In genomic region chr17:25992274-25992673, GRCm38 (mm10) we compare ENCODE assay signal across 22 mouse cellular contexts. TPM values are rescaled to one million over a fixed set of nuclear protein-coding genes. Genes with fewer than 3 reads are reported as not detected.
A peak's percentile ranks its signal among the peaks of the same experiment; 100 is the strongest.
DNase-seq lines count a peak whose midpoint lies in the region; ATAC-seq and TF ChIP-seq lines count a peak whose summit lies in the region.
"Had no signal": no experiment of that assay in that cellular context is flagged by ENCODE, and none has a peak within 500 bp of the region (broad histone marks: within the 10 kb centered on the region; RNA-seq: fewer than 3 reads in every experiment).

No protein-coding gene starts in this region.

- peak; percentile 85 for DNase-seq in heart, adult 11 months
- DNase-seq in heart, postnatal 10 days: no peak
- DNase-seq in liver, adult 2 months (ENCODE audit: extremely low read depth, low read depth, low spot score): peak; percentile 91
- no peak for DNase-seq in liver, embryonic 11.5 days (ENCODE audit: low spot score)
- DNase-seq: adrenal gland, adult 2 months; adrenal gland, adult 8-10 months; adrenal gland, postnatal 10 days; adrenal gland, postnatal 14 days; adrenal gland, postnatal 25 days; adrenal gland, postnatal 36 days; B cell, adult 2 months; cerebellum, adult 11 months; cerebellum, adult 11-12 months; cerebellum, adult 18-20 months had no signal

- H3K4me1 ChIP-seq in liver, adult 2 months (ENCODE audit: control insufficient read depth, insufficient read depth, low read length): peaks cover 3% of the 10 kb centered on the region
- H3K4me1 ChIP-seq in liver, embryonic 11.5 days (replicated peaks; ENCODE audit: control insufficient read depth, insufficient read depth, low read length): peaks cover 8% of the 10 kb centered on the region; the same call in 1 of the 2 replicates

- H3K9me3 ChIP-seq in liver, embryonic 11.5 days (ENCODE audit: control insufficient read depth, low read length): no peaks in the 10 kb centered on the region

- 41% methylated on average over 4 of the region's 4 CpGs for WGBS in liver, adult 2 months
- WGBS in liver, embryonic 11.5 days: 99% methylated on average over 4 of the region's 4 CpGs

- H3K4me2 ChIP-seq in liver, embryonic 11.5 days: no peak overlapping the region

- no peak overlapping the region for H3K4me3 ChIP-seq in liver, adult 2 months (ENCODE audit: insufficient read depth, low read depth, low read length)
- H3K4me3 ChIP-seq in liver, embryonic 11.5 days (ENCODE audit: low read depth, low read length): no peak overlapping the region

- no peak overlapping the region for H3K9ac ChIP-seq in liver, adult 2 months (ENCODE audit: low read depth, low read length)
- no peak overlapping the region for H3K9ac ChIP-seq in liver, embryonic 11.5 days (ENCODE audit: low read depth, low read length)

- TF ChIP-seq CTCF in liver, adult 2 months (IDR thresholded peaks at IDR 0.05; ENCODE audit: low read depth, low read length): no peak

- H3K27ac ChIP-seq in liver, adult 2 months (replicated peaks; ENCODE audit: insufficient read depth, low read depth, low read length): peak overlapping the region; percentile 51
- H3K27ac ChIP-seq in liver, embryonic 11.5 days (ENCODE audit: low read depth, low read length): no peak overlapping the region

- H3K79me2 ChIP-seq in liver, adult 2 months (ENCODE audit: control insufficient read depth, insufficient read depth, low read length): no peaks in the 10 kb centered on the region

- no peaks in the 10 kb centered on the region for H3K36me3 ChIP-seq in liver, adult 2 months (ENCODE audit: control insufficient read depth, insufficient read depth, low read length)
- peaks cover 3% of the 10 kb centered on the region; the same call in 1 of the 2 replicates for H3K36me3 ChIP-seq in liver, embryonic 11.5 days (ENCODE audit: control insufficient read depth, insufficient read depth, low read length)

- TF ChIP-seq POLR2A in liver, adult 2 months (IDR thresholded peaks at IDR 0.05; ENCODE audit: extremely low read depth, insufficient read depth, low read length): no peak

- intact Hi-C loops in heart, postnatal 10 days (cut with DNase I): no loop called here

- no peaks in the 10 kb centered on the region for H3K27me3 ChIP-seq in liver, adult 2 months (ENCODE audit: control insufficient read depth, insufficient read depth, low read length)
- H3K27me3 ChIP-seq in liver, embryonic 11.5 days (replicated peaks; ENCODE audit: control insufficient read depth, insufficient read depth, low read length): no peaks in the 10 kb centered on the region
- H3K27me3 ChIP-seq: CH12.LX, Patski had no signal

- ATAC-seq in liver, embryonic 11.5 days (replicated peaks; ENCODE audit: low FRiP score): no peak
- ATAC-seq: activated CD4-positive, CD25-positive, alpha-beta regulatory T cell, adult 4 months; CD4-positive, CD25-positive, alpha-beta regulatory T cell, adult 4 months; Patski had no signal

RNA-seq across cellular contexts. Expression of gene Capn15, which starts 6.7 kb away (rescaled TPM):
- 10 to 100 TPM; 12.6 to 13.5 TPM for total RNA-seq in heart, postnatal 10 days (2021)
- total RNA-seq in liver, adult 2 months (2014; rRNA removed): 1.8 and 3.0 TPM in 2 replicates
- polyA plus RNA-seq in liver, adult 2 months (2012; rRNA removed): 16.8 and 23.3 TPM in 2 replicates
- 23.0 and 27.4 TPM in 2 replicates for polyA plus RNA-seq in liver, embryonic 11.5 days (2014; fragmentation: Nextera tagmentation; extraction: Ambion mirVana)

RNA-seq across cellular contexts. Expression of gene A930017K11Rik, which starts 39.9 kb away (rescaled TPM):
- total RNA-seq in heart, postnatal 10 days (2021): not detected
- total RNA-seq in liver, adult 2 months (2014; rRNA removed): not detected in 2 replicates
- polyA plus RNA-seq in liver, adult 2 months (2012; rRNA removed): not detected in 2 replicates
- polyA plus RNA-seq in liver, embryonic 11.5 days (2014; fragmentation: Nextera tagmentation; extraction: Ambion mirVana): 0.68 and 0.85 TPM in 2 replicates
- total RNA-seq: adrenal gland, adult 18-20 months; adrenal gland, adult 2 months; adrenal gland, adult 8-10 months; adrenal gland, postnatal 10 days; adrenal gland, postnatal 14 days; adrenal gland, postnatal 25 days; adrenal gland, postnatal 36 days; CH12.LX; ES-E14; G1E; MEL had no signal
- polyA plus RNA-seq: activated CD4-positive, CD25-positive, alpha-beta regulatory T cell, adult 4 months; CD4-positive, CD25-positive, alpha-beta regulatory T cell, adult 4 months had no signal

RNA-seq across cellular contexts. Expression of gene Nhlrc4, which starts 47.5 kb away (rescaled TPM):
- not detected for total RNA-seq in heart, postnatal 10 days (2021)
- total RNA-seq in liver, adult 2 months (2014; rRNA removed): 1.2 TPM in 1 of 2 replicates, not detected in the other
- 0.04 TPM in 1 of 2 replicates, not detected in the other for polyA plus RNA-seq in liver, adult 2 months (2012; rRNA removed)
- 0.85 and 1.4 TPM in 2 replicates for polyA plus RNA-seq in liver, embryonic 11.5 days (2014; fragmentation: Nextera tagmentation; extraction: Ambion mirVana)
- total RNA-seq: adrenal gland, adult 18-20 months; adrenal gland, adult 2 months; adrenal gland, adult 8-10 months; adrenal gland, postnatal 25 days; adrenal gland, postnatal 36 days; CH12.LX had no signal
- polyA plus RNA-seq: activated CD4-positive, CD25-positive, alpha-beta regulatory T cell, adult 4 months; adrenal gland, adult 2 months; CD4-positive, CD25-positive, alpha-beta regulatory T cell, adult 4 months had no signal

RNA-seq across cellular contexts. Expression of gene Pigq, which starts 47.5 kb away (rescaled TPM):
- 10 to 100 TPM; 76.6 to 78.5 TPM for total RNA-seq in heart, postnatal 10 days (2021)
- 11.5 and 16.0 TPM in 2 replicates for total RNA-seq in liver, adult 2 months (2014; rRNA removed)
- polyA plus RNA-seq in liver, adult 2 months (2012; rRNA removed): 51.6 and 52.5 TPM in 2 replicates
- polyA plus RNA-seq in liver, embryonic 11.5 days (2014; fragmentation: Nextera tagmentation; extraction: Ambion mirVana): 137 and 139 TPM in 2 replicates

Comparison
In these comparisons a context has a peak if more than half of its experiments do, and no peak if none do; other contexts are left out.
1. DNase-seq: peak in heart, adult 11 months (single experiment) and liver, adult 2 months (single experiment); none in heart, postnatal 10 days (0 of 2) and liver, embryonic 11.5 days (single experiment).